Mouse (Mus musculus): ENCODE results near the gene Zfp462.

Zfp462 gene

GRCm38 (mm10) chr4:54944921-54945430, at the start of gene Zfp462:
Zfp462 (plus strand) TSS chr4:54945048.
- peak; percentile 97 for DNase-seq

GRCm38 (mm10) chr4:54896017-54896416, 48.8 kb upstream of the Zfp462 start:
- no peak for DNase-seq

GRCm38 (mm10) chr4:54904641-54905040, 40.2 kb upstream of the Zfp462 start:
- DNase-seq: peak; percentile 30

GRCm38 (mm10) chr4:54905399-54905953, 39.4 kb upstream of the Zfp462 start:
- peak; percentile 80 for DNase-seq

GRCm38 (mm10) chr4:54910300-54910699, 34.5 kb upstream of the Zfp462 start:
- DNase-seq: no peak

GRCm38 (mm10) chr4:54918276-54918675, 26.6 kb upstream of the Zfp462 start:
- DNase-seq: peak; percentile 56

- peak; percentile 31 for DNase-seq
These were observed 21.5 kb upstream of the Zfp462 start for GRCm38 (mm10) chr4:54923386-54923785.

- DNase-seq: peak; percentile 64
These were observed 20.5 kb upstream of the Zfp462 start for GRCm38 (mm10) chr4:54924306-54924705.

GRCm38 (mm10) chr4:54926456-54926855, 18.4 kb upstream of the Zfp462 start:
- DNase-seq: peak; percentile 55

GRCm38 (mm10) chr4:54927321-54928062, 17.4 kb upstream of the Zfp462 start:
- DNase-seq: peak; percentile 33

- DNase-seq: peak; percentile 4
These were observed 15.2 kb upstream of the Zfp462 start for GRCm38 (mm10) chr4:54929686-54930085.

GRCm38 (mm10) chr4:54932668-54933067, 12.2 kb upstream of the Zfp462 start:
- no peak for DNase-seq

GRCm38 (mm10) chr4:54937161-54937560, 7.7 kb upstream of the Zfp462 start:
- DNase-seq: peak; percentile 36

- DNase-seq: no peak
These were observed 976 bp downstream of the Zfp462 start for GRCm38 (mm10) chr4:54945603-54946445.

- DNase-seq: peak; percentile 77
These were observed 1.8 kb downstream of the Zfp462 start for GRCm38 (mm10) chr4:54946662-54947055.

GRCm38 (mm10) chr4:54947056-54947990, 2.5 kb downstream of the Zfp462 start:
- no peak for DNase-seq

GRCm38 (mm10) chr4:54947991-54948615, 3.3 kb downstream of the Zfp462 start:
- DNase-seq: peak; percentile 95

GRCm38 (mm10) chr4:54948616-54949560, 4.0 kb downstream of the Zfp462 start:
- DNase-seq: peak; percentile 91

- peak; percentile 88 for DNase-seq
These were observed 4.7 kb downstream of the Zfp462 start for GRCm38 (mm10) chr4:54949561-54949940.

GRCm38 (mm10) chr4:54950136-54950535, 5.3 kb downstream of the Zfp462 start:
- DNase-seq: no peak

GRCm38 (mm10) chr4:54950866-54951265, 6.0 kb downstream of the Zfp462 start:
- no peak for DNase-seq
